26 mouse cellular contexts compared by ENCODE assay signal in genomic region chr13:80798863-80799817, GRCm38 (mm10).
"Had no signal": no experiment of that assay in that cellular context is flagged by ENCODE, and none has a peak within 500 bp of the region (broad histone marks: within the 10 kb centered on the region; RNA-seq: fewer than 3 reads in every experiment).

No protein-coding gene starts in this region.

- H3K4me1 ChIP-seq: heart, embryonic 10.5 days; heart, embryonic 12.5 days; hindbrain, embryonic 10.5 days; hindbrain, embryonic 12.5 days; intestine, embryonic 15.5 days; limb, embryonic 13.5 days; limb, embryonic 15.5 days; liver, embryonic 12.5 days had no signal

- H3K9ac ChIP-seq: heart, embryonic 12.5 days; hindbrain, embryonic 12.5 days; hindbrain, embryonic 14.5 days; intestine, embryonic 15.5 days; limb, embryonic 13.5 days; limb, embryonic 15.5 days; liver, embryonic 12.5 days; liver, embryonic 14.5 days had no signal

- DNase-seq: gastrocnemius, adult 2 months; gastrocnemius, postnatal 10 days; gastrocnemius, postnatal 25 days; heart, adult 18-20 months; heart, postnatal 10 days; heart, postnatal 4 days; kidney, adult 18-20 months; kidney, adult 8-10 months; kidney, postnatal 10 days; kidney, postnatal 25 days; kidney, postnatal 4 days had no signal

- H3K27me3 ChIP-seq: heart, embryonic 12.5 days; hindbrain, embryonic 12.5 days; intestine, embryonic 15.5 days; limb, embryonic 13.5 days; limb, embryonic 15.5 days; liver, embryonic 12.5 days had no signal

- ATAC-seq: hindbrain, embryonic 16.5 days; inflammation-experienced regulatory T-cells, adult 6 months; intestine, embryonic 15.5 days; intestine, postnatal 0 days; liver, embryonic 12.5 days had no signal

- H3K36me3 ChIP-seq: heart, embryonic 10.5 days; heart, embryonic 12.5 days; hindbrain, embryonic 10.5 days; hindbrain, embryonic 12.5 days; intestine, embryonic 15.5 days; limb, embryonic 13.5 days; limb, embryonic 15.5 days; liver, embryonic 12.5 days had no signal

- H3K27ac ChIP-seq: gastrocnemius, adult 2 months; heart, embryonic 10.5 days; hindbrain, embryonic 10.5 days; hindbrain, embryonic 12.5 days; hindbrain, embryonic 14.5 days; intestine, embryonic 15.5 days; layer of hippocampus, adult 2 months; left cerebral cortex, adult 2 months; limb, embryonic 13.5 days; limb, embryonic 15.5 days; liver, embryonic 12.5 days; liver, embryonic 14.5 days had no signal

- H3K9me3 ChIP-seq: heart, embryonic 10.5 days; heart, embryonic 12.5 days; hindbrain, embryonic 10.5 days; hindbrain, embryonic 12.5 days; intestine, embryonic 15.5 days; limb, embryonic 13.5 days; limb, embryonic 15.5 days; liver, embryonic 12.5 days had no signal

- H3K4me3 ChIP-seq: gastrocnemius, adult 2 months; heart, embryonic 10.5 days; heart, embryonic 12.5 days; hindbrain, embryonic 10.5 days; hindbrain, embryonic 12.5 days; intestine, embryonic 15.5 days; layer of hippocampus, adult 2 months; left cerebral cortex, adult 2 months; limb, embryonic 13.5 days; limb, embryonic 15.5 days; liver, embryonic 12.5 days had no signal

- H3K4me2 ChIP-seq: heart, embryonic 12.5 days; hindbrain, embryonic 12.5 days; hindbrain, embryonic 14.5 days; intestine, embryonic 15.5 days; limb, embryonic 13.5 days; limb, embryonic 15.5 days; liver, embryonic 12.5 days had no signal
